Mouse (Mus musculus) neural tube, embryonic 14.5 days (tissue): ENCODE measurements around the gene Drc7. TPM values are rescaled to one million over a fixed set of nuclear protein-coding genes. Genes with fewer than 3 reads are reported as not detected.

Experiments
- ATAC-seq: fragments of 200-750 bp; cut with Nextera tagmentation; 2 replicates; pipeline ENCODE4 v1.8.0; 2017; ENCODE audit warnings: low read depth, mild to moderate bottlenecking, moderate TSS enrichment, moderate library complexity
- H3K27ac ChIP-seq: fragments of 300-500 bp; sonication (generic); 2 replicates; pipeline ENCODE4 v1.5.1; 2014; ENCODE audit warnings: low read depth, mild to moderate bottlenecking, control low read depth, low read length, moderate library complexity, mixed read lengths
- H3K27me3 ChIP-seq: fragments of 300-500 bp; sonication (generic); 2 replicates; pipeline ENCODE4 v1.6.1; 2014; ENCODE audit warnings: low read length; ENCODE audit not compliant: control insufficient read depth, insufficient read depth
- H3K36me3 ChIP-seq: fragments of 300-500 bp; sonication (generic); 2 replicates; pipeline ENCODE4 v1.6.1; 2014; ENCODE audit warnings: low read length, mixed read lengths; ENCODE audit not compliant: control insufficient read depth, insufficient read depth
- H3K4me1 ChIP-seq: fragments of 300-500 bp; sonication (generic); 2 replicates; pipeline ENCODE4 v1.6.1; 2014; ENCODE audit warnings: low read length; ENCODE audit not compliant: control insufficient read depth, insufficient read depth
- H3K4me2 ChIP-seq: fragments of 300-500 bp; sonication (generic); 2 replicates; pipeline ENCODE4 v1.6.1; 2014; ENCODE audit warnings: mild to moderate bottlenecking, low read depth, low read length, control low read depth
- H3K4me3 ChIP-seq: fragments of 300-500 bp; sonication (generic); 2 replicates; pipeline ENCODE4 v1.5.1; 2014; ENCODE audit warnings: low read depth, low read length, control low read depth, mixed read lengths
- H3K9ac ChIP-seq: fragments of 300-500 bp; sonication (generic); replicated peaks from 2 replicates; pipeline ENCODE4 v1.6.1; 2014; ENCODE audit warnings: low read depth, mild to moderate bottlenecking, control low read depth, low read length, mixed read lengths
- H3K9me3 ChIP-seq: fragments of 300-500 bp; sonication (generic); 2 replicates; pipeline ENCODE4 v1.6.1; 2016; ENCODE audit warnings: low read length; ENCODE audit not compliant: control insufficient read depth
- WGBS: fragments of 180-500 bp; shearing (Covaris S2); extraction: QIAGEN DNeasy Blood & Tissue Kit; methylation state at CpG from one replicate; pipeline ENCODE4 v1.1.7; 2014; 5-methylcytosine and 5-hydroxymethylcytosine counted together
- polyA plus RNA-seq: library from polyadenylated mRNA; unstranded; fragments of >200 nt; fragmentation: Nextera tagmentation; extraction: Ambion mirVana; gene quantifications from 2 replicates; pipeline ENCODE4 v1.2.1, GENCODE M21; 2014

Drc7 gene
- polyA plus RNA-seq, 1 experiment from 2014 or later: 0.88 TPM

DNA sequence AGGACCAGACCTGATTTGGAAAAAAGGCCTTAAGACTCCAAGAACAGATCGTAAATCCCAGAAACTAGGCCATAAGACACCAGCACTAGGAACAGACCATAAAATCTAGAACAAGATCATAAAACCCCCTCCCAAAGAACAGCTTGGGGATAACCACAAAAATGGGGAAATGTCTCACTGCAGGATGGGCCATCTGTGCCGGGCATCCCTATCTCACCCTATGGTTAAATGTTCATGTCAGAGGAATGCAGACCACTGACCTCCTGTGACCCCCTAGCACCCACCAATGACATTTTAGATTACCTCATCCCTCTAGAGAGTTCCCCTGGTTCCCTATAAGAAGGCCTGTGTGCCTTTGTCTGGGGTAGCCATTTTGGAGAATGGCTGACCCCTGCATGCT lies 5.3 kb upstream of the Drc7 start:
- no peak overlapping the region for H3K27ac ChIP-seq
- no peaks in the 10 kb centered on the region for H3K9me3 ChIP-seq
- no peak for ATAC-seq
- H3K4me1 ChIP-seq: no peaks in the 10 kb centered on the region; the same call in 1 of the 2 replicates
- H3K4me3 ChIP-seq: no peak overlapping the region
- H3K4me2 ChIP-seq: no peak overlapping the region
- 73% methylated on average over 2 of the region's 2 CpGs for WGBS
- H3K9ac ChIP-seq: no peak overlapping the region
- no peaks in the 10 kb centered on the region for H3K36me3 ChIP-seq
- H3K27me3 ChIP-seq: no peaks in the 10 kb centered on the region

GRCm38 (mm10) chr8:95054438-95054837 lies 465 bp upstream of the Drc7 start:
- no peaks in the 10 kb centered on the region for H3K4me1 ChIP-seq
- H3K4me3 ChIP-seq: no peak overlapping the region
- H3K27me3 ChIP-seq: no peaks in the 10 kb centered on the region
- H3K36me3 ChIP-seq: no peaks in the 10 kb centered on the region
- no peak overlapping the region for H3K9ac ChIP-seq
- 0 out of 2 replicates have a peak, but pooled peaks have one; percentile 31 for ATAC-seq
- H3K9me3 ChIP-seq: no peaks in the 10 kb centered on the region
- no peak overlapping the region for H3K4me2 ChIP-seq
- H3K27ac ChIP-seq: no peak overlapping the region
- WGBS: 60% methylated on average over 6 of the region's 6 CpGs

GRCm38 (mm10) chr8:95056414-95056813 lies 1.5 kb downstream of the Drc7 start:
- Histone ChIP-seq H3K4me3 (no peak overlapping the region), H3K4me2 (no peak overlapping the region), H3K9ac (no peak overlapping the region), H3K9me3 (no peaks in the 10 kb centered on the region), H3K4me1 (no peaks in the 10 kb centered on the region), H3K36me3 (no peaks in the 10 kb centered on the region), H3K27me3 (no peaks in the 10 kb centered on the region), H3K27ac (no peak overlapping the region)
- WGBS: 88% methylated on average over 5 of the region's 5 CpGs
- ATAC-seq: no peak

- Histone ChIP-seq H3K27ac (no peak overlapping the region), H3K27me3 (no peaks in the 10 kb centered on the region), H3K36me3 (no peaks in the 10 kb centered on the region), H3K9ac (no peak overlapping the region), H3K9me3 (no peaks in the 10 kb centered on the region), H3K4me3 (no peak overlapping the region), H3K4me2 (no peak overlapping the region), H3K4me1 (no peaks in the 10 kb centered on the region)
- WGBS: 90% methylated on average over 6 of the region's 6 CpGs
- ATAC-seq: no peak
Measured at GRCm38 (mm10) chr8:95058661-95059060, 3.8 kb downstream of the Drc7 start.

- Histone ChIP-seq H3K36me3 (no peaks in the 10 kb centered on the region), H3K4me3 (no peak overlapping the region), H3K27ac (no peak overlapping the region), H3K27me3 (no peaks in the 10 kb centered on the region), H3K9me3 (no peaks in the 10 kb centered on the region), H3K9ac (no peak overlapping the region), H3K4me1 (no peaks in the 10 kb centered on the region), H3K4me2 (no peak overlapping the region)
- 69% methylated on average over 6 of the region's 6 CpGs for WGBS
- ATAC-seq: no peak
Measured at GRCm38 (mm10) chr8:95059812-95060533, 5.1 kb downstream of the Drc7 start.

GRCm38 (mm10) chr8:95064531-95064930 lies 9.6 kb downstream of the Drc7 start:
- Histone ChIP-seq H3K27me3 (no peaks in the 10 kb centered on the region), H3K9me3 (no peaks in the 10 kb centered on the region), H3K36me3 (no peaks in the 10 kb centered on the region), H3K9ac (no peak overlapping the region), H3K4me1 (no peaks in the 10 kb centered on the region), H3K4me2 (no peak overlapping the region), H3K27ac (no peak overlapping the region), H3K4me3 (no peak overlapping the region)
- ATAC-seq: no peak
- 91% methylated on average over 2 of the region's 2 CpGs for WGBS

GRCm38 (mm10) chr8:95067582-95067981 lies 12.7 kb downstream of the Drc7 start:
- no peaks in the 10 kb centered on the region for H3K36me3 ChIP-seq
- no peaks in the 10 kb centered on the region for H3K27me3 ChIP-seq
- no peak overlapping the region for H3K4me2 ChIP-seq
- no peaks in the 10 kb centered on the region for H3K4me1 ChIP-seq
- WGBS: 43% methylated on average over 3 of the region's 3 CpGs
- no peak overlapping the region for H3K4me3 ChIP-seq
- no peak overlapping the region for H3K9ac ChIP-seq
- no peak overlapping the region for H3K27ac ChIP-seq
- no peak for ATAC-seq
- H3K9me3 ChIP-seq: no peaks in the 10 kb centered on the region

- H3K4me1 ChIP-seq: no peaks in the 10 kb centered on the region
- no peak for ATAC-seq
- H3K27me3 ChIP-seq: no peaks in the 10 kb centered on the region
- no peaks in the 10 kb centered on the region for H3K9me3 ChIP-seq
- no peak overlapping the region for H3K4me2 ChIP-seq
- no peak overlapping the region for H3K9ac ChIP-seq
- no peaks in the 10 kb centered on the region for H3K36me3 ChIP-seq
- H3K4me3 ChIP-seq: no peak overlapping the region
- 78% methylated on average over 3 of the region's 3 CpGs for WGBS
- no peak overlapping the region for H3K27ac ChIP-seq
Measured at GRCm38 (mm10) chr8:95075504-95075903, 20.6 kb downstream of the Drc7 start.

DNA sequence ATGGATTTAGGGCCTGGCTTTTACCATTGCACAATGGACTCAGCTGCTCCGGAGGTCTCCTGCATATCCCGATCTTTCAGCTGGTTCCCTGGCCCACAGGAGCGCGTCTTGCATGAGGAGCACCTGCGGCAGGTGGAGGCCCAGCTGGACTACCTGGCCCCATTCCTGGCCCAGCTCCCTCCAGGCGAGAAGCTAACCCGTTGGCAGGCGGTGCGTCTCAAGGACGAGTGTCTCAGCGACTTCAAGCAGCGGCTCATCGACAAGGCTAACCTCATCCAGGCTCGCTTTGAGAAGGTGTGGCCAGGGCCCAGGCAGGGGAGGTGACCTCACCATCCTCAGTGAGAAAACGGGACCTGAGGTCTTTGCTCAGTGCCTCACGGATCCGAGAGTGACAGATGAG lies 21.2 kb downstream of the Drc7 start:
- H3K9ac ChIP-seq: no peak overlapping the region
- no peaks in the 10 kb centered on the region for H3K9me3 ChIP-seq
- no peaks in the 10 kb centered on the region for H3K27me3 ChIP-seq
- H3K4me3 ChIP-seq: no peak overlapping the region
- no peak overlapping the region for H3K4me2 ChIP-seq
- ATAC-seq: no peak
- H3K27ac ChIP-seq: no peak overlapping the region
- 90% methylated on average over 17 of the region's 17 CpGs for WGBS
- no peaks in the 10 kb centered on the region for H3K4me1 ChIP-seq
- no peaks in the 10 kb centered on the region for H3K36me3 ChIP-seq
